Mouse (Mus musculus) thymus, postnatal 14 days (tissue): ENCODE data around the gene Mfap4.

Experiments
- DNase-seq: peaks from one replicate; pipeline ENCODE4 v3.0.0; 2021

The Mfap4 gene

DNA sequence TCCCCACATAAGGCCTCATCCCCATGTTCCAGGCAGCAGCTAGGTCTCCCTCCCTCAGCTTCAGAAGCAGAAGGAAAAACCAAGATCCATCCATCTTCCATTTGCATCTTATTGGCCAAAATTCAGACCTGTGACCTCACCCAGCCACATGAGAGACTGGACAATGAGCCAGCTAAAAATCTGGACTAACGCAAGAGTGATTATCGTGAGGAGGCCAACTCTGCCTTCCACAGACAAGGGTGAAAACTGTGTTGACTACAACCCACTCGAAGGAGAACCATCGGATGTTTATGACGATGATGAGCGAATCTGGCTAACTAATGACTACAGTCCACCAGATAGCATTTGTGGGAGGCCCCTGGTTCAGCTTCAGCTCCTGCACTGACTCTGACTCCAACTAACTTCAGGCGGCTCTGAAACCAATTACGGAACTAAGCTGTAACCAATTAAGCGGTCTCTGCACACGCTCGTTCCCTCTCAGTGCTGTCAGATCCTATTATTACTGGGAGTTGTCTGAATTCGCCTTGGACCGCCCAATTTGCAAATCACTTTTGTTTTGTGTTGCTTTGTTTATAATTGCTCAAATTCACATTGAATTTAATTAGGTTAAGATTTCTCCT, 1.9 kb upstream of the Mfap4 start:
- no peak for DNase-seq

DNA sequence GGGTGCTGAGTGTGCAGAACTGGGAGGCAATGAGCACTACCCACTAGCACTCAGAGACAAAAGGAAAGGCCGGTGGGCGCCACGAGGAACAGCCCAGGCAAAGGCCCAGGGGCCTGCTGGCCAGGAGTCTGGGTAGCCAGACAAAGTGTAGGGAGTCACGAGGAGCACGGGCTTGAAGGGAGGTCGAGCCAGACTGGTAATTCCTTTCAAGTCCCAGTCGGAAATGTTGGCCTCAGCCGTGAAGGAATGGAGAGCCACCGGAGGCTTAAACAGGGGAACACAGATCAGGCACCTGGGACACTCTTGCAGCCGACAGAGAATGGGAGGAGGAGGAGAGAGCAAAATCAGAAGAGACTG, 997 bp upstream of the Mfap4 start:
- no peak for DNase-seq

DNA sequence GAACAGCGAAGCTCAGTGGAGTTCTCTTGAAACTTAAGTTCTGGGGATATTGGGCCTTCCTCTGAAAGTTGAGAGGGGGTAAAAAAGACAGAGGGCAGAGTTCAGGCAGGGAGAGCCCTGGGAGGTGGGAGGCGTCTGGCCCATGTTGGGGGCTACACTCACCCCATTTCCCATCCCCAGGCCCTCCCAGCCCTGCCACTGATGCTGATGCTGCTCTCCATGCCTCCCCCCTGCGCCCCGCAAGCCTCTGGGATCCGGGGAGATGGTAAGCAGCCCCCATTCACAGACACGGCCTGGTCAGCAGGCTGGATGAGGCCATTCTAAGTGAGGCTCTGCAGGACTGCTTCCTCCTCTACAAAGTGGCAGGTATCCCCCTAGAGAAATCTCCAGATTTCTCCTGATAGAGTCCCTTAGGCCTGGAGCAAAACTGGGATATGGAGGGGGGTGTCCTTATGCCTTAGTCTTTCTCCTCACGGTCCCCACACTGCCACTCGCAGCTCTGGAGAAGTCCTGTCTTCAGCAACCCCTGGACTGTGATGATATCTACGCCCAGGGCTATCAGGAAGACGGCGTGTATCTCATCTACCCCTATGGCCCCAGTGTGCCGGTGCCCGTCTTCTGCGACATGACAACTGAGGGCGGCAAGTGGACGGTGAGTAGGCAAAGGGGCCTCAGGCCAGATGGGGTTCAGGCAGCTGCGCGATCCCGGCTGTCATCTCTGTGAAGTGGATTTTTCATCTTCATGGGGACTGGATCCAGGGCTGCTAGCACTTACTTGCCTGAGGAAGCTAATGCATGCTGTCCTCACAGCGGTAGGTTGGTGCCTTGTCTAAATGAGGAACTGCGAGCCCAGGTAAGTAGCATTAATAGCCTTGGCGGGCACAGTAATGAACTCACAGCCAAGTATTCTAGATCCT, 568 bp downstream of the Mfap4 start:
- DNase-seq = no peak

DNA sequence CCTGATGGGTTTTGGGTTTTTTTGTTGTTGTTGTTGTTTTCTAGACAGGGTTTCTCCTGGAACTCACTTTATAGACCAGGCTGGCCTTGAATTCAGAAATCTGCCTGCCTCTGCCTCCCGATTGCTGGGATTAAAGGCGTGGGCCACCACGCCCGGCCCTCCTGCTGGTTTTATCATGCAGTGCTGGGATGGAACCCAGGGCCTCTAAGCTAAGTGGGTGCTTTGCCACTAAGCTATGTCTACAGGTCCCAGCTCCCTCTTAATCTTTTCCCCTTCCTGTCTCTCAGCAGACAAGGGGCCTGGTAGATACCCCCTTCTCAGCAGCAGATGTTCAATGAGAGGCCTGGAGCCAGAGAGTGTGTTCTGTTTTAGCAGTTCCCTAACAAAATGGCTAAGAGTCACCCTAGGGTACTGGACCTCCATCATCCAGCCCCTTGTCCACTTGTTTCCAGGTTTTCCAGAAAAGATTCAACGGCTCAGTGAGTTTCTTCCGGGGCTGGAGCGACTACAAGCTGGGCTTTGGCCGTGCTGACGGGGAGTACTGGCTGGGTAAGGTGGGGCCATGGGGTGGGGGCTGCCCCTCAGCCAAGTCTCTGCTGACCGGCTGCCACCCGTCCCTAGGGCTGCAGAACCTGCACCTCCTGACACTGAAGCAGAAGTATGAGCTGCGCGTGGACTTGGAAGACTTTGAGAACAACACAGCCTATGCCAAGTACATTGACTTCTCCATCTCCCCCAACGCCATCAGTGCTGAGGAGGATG, 1.4 kb downstream of the Mfap4 start:
- DNase-seq = no peak

DNA sequence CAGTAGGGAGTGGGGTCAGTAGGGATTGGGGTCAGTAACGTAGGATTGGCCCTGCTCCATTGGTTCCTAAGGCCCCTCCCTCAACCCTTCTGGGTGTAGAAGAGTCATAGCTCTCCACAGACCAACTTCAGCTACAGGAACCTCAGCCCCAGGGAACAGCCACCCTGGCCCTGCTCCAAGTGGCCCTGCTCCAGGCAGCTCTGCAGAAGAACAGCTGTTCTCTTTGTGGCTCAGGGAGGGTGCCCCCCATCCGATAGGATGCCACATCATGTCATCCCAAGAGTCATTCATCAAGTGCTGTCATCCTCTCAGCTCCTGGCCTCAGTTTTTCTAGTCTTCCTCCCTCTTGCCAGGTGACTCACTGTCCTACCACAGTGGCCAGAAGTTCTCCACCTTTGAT, 2.2 kb downstream of the Mfap4 start:
- no peak for DNase-seq

DNA sequence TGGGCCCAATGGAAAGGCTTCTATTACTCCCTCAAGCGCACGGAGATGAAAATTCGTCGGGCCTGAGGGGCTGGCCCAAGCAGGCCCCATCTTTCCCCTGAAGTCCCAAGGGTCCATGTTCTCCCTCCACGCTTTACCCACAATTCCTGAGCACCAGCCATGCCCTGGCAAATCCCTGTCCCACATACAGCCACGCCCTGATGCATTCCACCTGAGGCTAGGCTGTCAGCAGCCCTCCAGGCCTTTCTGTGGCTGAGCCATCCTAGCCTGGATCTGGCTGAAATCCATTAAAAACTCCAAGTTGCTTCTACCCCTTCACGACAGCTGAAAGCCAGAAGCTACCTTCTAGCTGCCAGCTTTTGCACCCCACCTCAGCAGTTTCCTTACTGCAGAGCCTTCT, 2.7 kb downstream of the Mfap4 start:
- no peak for DNase-seq

DNA sequence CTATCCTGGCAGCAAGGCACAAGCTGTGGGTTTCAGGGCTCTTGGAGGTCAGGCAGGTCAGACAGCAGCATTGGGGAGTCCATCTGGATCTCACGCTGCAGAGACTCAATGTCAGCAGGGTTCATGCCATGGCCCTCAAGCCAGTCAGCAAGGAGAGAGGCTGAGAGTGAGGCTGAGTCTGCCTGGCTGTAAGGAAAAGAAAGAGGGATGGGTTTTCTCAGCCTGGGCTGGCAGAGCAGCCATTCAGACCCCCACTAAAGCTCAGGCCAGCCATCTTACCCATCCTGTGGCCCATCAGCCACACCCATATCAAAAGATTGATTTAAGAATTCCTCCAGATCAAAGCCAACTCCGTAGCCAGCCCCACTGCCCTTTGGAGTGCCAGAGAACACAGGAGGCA, 3.9 kb downstream of the Mfap4 start:
- no peak for DNase-seq

DNA sequence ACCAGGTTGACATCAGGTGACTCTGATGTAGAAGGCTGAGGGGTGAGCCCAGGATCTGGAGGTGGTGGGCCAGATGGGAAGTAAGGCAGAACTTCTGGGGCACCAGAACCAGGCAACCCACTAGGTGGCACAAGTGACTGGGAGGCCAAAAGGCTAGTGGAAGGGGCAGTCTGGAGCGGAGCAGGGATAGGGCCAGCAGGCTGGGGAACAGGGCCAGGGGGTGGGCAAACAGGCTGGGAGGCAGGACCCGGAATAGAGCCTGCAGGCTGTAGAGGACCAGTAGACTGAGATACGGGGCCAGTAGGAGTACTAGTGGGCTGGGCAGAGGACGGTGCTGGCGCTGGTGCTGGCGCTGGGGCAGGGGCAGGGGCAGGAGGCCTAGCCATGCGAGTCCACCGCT, 4.6 kb downstream of the Mfap4 start:
- DNase-seq = no peak

DNA sequence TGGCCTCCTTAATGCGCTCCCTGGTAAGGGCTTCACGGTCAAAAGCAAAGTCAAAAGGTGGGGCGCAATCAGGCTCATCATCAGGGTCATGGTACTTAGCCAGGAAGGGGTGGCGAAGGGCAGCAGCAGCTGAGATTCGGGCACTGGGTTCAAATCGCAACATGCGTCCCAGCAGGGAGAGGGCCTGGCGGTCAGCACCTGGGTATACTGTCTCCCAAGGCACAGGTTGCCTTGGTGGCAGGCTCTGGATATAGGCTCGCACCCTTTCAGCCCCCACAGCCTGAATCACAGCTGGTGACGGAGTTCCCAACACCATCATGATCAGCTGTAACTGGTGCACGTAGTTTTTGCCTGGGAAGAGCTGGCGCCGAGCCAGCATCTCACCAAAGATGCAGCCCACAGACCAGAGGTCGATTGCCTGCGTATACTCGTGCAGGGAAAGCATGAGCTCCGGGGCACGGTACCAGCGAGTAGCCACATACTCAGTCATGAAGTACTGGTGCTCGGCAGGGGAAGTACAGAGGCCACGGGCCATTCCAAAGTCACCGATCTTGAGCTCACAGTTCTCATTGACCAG, 5.8 kb downstream of the Mfap4 start:
- DNase-seq = no peak

DNA sequence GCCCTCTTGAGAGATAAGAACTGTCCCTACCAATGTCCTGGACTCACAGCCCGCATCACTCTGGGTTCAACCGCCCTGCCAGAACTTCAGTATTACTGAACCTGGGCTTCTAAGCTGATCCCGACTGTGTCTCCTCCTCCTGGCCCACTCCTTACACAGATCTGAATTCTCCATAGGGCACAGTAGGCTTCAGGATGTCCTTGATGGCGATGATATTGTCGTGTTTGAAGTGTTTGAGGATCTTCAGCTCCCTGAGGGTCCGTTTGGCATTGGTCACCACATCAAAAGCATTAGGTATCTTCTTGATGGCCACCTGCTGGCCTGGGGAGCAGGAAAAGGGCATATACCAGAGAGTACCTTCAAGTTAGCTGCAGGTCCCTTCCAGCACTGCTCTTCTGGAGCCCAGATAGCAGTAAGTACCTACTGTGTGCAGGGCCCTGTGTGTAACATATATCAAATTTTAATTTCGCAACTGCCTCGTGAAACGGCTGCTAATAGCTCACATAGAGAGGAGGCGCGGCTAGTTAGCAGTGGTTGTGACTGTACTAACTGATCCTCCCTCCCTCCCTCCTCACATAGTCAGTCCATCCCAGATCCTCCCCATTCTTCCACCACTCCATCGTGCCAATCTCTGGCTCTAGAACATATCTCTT, 7.6 kb downstream of the Mfap4 start:
- no peak for DNase-seq

DNA sequence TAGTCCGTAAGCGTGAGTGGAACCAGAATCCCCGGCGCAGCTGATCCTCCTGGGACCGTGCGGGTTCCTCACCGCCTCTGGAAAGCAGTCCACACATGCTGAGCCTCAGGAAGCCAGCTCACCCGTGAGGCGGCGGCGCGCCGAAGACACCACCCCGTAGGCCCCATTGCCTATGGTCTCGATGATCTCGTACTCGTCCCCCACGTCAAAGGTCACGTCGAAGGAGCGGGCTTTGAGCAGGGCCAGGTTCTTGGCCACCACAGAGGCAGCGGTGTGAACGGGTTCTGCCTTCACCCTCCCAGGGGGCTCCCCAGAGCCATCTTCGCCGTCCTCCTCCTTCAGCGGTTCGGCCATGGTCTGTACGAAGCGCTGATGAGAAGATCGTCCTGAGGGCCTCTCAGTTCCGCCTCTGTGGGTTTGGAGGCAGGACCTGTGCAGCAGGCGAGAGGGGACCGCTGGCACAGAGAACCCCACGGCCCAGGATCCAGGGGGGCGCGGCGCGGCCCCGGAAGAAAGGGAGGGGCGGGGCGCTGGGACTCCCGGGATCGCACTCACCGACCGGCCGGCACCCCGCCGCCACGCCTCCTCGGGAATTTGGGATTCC, 8.4 kb downstream of the Mfap4 start:
- DNase-seq = peak; percentile 57

DNA sequence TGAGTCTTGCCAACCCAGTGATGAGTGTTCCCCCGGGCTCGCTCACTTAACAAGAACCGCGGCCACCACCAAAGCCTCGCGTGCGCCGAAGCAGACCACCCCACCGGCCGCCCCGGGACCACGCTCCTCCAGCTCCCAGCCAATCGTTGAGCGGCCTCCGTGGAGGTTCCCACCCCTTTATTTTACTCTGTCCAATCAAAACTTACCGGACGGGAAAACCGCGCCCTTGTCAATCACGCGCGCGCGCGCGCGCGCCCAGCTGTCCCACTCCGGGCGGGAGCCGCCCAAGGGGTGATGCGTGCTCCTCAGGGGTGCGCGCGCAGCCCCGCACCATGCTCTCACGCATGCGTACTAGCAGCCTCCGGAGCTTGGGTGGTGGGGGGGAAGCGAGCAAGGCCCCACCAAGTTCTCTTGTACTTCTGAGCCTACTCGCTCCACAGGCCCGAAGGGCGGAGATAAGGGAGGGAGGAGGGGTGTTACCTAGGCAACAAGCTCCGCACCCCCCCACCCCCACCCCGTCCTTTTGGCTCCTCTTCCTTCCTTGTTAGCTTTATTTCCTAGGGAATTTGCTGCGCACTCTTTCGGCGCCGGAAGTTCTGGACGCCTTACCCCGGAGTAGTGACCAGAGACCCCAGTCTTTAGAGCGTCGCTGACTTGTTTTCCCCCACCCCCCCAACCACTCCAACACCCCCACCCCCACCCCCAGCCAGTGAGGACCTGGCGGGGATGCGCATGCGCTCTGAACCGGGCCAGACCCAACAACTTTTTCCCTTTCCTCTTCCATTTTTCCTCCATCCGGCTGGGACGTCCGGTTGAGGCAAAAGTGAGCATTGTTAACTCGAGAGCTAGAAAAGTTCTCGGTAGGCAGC, 9.1 kb downstream of the Mfap4 start, which contains the start of gene Mapk7:
Mapk7 (minus strand) TSS at position 278 of the 869 bp plus-strand sequence.
- peak; percentile 98 for DNase-seq

DNA sequence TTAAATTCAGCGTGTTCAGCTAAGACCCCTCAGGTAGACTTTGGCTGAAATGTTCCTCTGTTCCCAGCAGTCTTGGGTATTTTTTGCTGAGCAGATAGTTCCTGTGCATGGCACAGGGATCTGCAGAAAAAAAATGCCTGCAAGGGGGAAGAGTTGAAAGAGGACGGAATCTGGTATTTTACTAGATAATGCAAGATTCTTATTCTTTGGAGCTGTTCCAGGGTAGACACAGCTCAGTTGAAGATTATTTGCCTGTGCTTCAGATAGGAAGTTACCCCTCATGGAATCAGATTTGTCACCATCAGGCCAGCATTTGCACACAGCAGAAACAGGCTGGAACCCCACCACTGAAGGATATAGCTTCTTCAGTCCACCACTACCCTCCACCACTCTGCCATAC, 10.3 kb downstream of the Mfap4 start:
- no peak for DNase-seq

DNA sequence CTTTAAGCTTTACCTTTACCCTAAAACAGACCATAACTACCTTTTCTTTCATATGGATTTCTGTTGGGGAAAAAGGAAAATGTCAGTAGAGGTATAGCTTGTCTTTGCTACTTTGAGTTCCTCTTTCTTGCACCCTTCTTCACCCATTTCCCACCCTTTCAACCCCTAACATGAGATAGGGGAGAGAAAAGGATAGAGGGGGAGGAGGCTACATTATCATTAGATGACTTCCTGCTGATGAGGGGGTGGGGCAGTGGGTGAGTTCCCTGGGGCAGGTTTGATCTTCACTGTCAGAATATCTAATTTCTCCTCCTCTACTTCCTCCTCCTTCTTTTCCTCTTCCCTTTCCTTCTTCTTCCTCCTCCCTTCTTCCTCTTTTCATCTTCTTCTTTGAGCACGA, 12.3 kb downstream of the Mfap4 start:
- DNase-seq = no peak

DNA sequence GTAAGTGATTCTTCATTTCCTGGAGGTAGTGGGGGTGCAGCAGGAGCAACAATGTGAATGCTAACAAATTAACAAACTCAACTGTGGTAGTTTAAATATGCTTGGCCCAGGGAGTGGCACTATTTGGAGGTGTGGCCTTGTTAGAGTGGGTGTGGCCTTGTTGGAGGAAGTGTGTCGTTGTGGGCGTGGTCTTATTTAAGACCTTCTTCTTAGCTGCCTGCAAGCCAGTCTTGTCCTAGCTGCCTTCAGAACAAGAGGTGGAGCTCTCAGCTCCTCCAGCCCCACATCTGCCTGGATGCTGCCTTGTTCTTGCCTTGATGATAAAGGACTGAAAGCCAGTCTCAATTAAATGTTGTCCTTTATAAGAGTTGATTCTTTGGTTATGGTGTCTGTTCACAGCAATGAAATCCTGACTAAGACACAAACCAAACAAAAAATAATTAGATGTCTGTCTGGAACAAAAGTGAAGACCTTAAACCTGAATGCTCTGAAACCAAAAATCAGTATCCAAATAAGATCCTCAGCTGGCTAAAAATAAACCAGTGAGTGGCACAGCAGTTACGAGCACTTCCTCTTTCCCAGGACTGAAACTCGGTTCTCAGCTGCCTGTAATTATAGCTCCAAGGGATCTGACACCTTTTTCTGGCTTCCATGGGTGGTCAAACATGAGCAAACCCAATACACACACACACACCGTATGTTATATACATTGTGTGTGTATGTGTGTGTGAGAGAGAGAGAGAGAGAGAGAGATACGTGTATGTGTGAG, 13.7 kb downstream of the Mfap4 start:
- no peak for DNase-seq

DNA sequence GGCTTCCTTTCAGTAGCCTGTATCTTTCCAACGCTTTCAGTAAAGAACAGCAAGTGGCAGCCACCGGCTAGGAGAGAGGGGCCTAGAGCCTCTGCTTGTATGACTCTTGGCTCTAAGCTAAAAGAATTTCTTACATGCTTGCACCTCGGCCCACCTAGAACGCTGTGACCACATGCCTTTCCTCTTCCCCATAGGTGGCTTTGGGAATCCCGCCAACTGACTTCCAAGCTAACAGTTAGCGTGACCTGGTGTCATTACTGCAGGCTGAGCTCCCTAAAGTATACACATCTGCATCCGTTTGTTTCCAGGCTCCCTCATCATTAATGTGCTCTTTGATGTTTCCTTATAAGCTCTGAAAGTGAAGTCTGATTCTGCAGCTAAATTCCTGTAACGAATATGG, 18.7 kb downstream of the Mfap4 start:
- no peak for DNase-seq

DNA sequence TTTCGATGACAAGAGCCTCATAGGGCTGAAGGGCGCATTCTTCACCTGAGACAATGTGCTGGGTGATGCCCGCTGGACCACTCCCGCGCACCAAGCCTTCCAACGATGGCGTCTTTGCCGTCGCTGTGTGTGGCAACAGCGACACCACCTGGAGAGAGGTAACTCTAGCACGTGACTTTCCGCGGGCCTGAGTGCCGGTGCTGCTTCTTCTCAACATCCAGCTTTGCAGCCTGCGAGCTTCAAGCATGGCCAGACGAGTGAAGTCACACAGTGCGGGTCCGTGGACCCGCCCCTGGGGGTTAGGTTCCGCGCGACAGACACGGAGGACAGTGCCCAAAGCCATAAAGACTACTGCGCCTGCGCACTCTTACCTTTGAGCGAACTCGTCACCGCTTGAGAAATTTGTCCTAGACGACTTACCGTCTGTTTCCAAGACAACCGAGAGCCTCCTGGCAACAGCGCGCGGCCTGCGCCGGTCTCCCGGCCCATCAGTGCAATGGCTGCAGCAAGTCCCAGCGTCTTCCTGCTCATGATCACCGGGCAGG, 19.6 kb downstream of the Mfap4 start, which contains the start of gene B9d1:
B9d1 (plus strand) TSS at position 432 of the 545 bp plus-strand sequence.
- DNase-seq = peak; percentile 94

DNA sequence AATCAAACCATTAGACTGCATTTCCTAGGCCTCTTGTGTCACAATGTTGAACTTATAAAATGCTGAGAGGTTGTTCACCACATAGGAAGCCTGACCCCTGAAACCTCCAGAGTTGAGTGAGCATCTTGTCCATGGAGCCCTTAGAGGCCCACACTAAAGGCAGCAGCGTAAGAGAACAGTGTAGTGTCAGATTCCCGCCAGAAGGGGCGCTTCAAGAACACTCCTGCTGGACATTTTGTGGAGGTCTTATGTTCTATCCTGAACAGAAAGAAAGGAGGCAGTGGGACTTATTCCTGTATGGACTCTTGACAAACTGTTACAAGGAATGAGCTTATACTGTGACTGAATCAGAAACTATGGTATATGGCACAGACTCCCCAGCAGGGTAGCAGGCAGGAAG, 29.7 kb downstream of the Mfap4 start:
- peak; percentile 27 for DNase-seq

DNA sequence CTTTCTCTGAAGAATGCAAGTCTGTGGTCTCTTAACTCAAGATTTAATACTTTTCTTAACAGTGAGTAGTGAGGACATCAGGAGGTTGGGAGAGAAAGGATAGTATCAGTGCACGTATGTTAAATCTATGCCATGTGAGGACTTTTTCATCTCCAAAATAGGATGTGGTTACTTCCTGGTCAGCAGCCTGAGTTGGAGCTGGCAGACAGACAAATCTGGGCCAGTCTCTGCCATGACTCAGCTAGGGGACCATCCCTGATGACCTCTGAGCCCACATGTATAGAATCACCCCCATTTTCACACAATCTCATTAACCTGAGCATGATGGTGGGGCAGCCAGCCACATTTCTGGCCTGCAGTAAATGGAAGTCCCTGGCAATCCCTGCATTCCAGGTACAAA, 32.7 kb downstream of the Mfap4 start:
- no peak for DNase-seq

DNA sequence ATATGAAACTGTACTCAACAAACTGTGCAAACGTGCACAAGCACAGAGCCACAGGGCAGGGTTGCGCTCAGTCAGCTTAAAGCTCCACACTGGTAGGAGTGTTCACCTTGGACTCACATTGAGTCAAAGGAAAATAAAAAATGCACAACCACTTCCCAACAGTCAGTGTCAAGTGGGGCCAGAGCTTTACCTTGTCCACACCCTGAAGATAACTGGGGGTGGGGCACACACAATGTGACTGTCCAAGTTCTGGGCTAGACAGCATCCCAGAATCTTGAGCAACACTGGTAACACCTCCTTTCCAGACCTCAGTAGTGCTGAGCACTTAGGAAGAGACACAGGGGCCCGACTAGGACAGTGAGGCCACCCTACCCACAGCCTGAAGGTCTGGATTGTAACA, 33.6 kb downstream of the Mfap4 start:
- no peak for DNase-seq
